Mouse (Mus musculus): ENCODE measurements around the gene Col16a1.

Gene Col16a1

DNA sequence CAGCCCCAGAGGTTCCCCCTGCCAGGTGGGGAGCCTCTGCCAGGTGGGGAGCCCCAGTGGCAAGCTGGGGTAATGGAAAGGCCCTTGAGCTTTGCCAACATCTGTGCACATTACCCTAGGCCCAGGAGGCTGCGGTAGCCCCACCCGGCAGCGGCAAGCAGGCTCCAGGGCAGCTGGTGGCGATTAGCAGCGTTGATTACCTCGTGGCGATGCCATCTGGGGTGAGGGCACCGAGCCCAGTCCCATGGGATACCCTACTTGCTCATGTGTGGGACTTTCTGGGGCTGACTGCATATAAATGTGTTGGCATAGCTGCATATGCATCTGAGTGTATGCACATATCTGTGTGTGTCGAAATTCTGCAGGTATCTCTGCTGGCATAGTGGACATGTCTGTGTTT lies 3.4 kb upstream of the Col16a1 start:
- in situ Hi-C loops (cut with MboI; ENCODE audit: unreplicated experiment in 2 of 2): no loop called here

DNA sequence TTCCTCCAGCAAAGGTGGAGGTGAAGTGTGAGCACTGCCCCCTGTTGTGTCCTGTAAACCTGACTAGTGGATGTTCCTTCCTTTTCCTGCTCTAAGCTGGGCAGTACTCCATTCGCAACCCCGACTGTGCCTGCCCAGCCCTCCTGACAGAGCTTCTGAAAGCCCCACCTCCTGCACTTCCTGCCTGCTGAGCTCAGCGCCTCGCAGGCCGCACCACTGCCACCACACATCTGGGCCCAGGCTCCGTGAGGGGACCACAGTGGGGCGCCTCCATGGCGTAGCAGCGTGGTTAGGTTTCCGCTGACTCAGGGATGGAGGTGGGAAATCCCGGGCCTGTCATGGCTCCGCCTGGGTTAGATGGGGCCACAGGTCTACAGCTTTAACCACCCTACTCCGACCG lies 2.0 kb upstream of the Col16a1 start:
- in situ Hi-C loops (cut with MboI; ENCODE audit: unreplicated experiment in 2 of 2): no loop called here

DNA sequence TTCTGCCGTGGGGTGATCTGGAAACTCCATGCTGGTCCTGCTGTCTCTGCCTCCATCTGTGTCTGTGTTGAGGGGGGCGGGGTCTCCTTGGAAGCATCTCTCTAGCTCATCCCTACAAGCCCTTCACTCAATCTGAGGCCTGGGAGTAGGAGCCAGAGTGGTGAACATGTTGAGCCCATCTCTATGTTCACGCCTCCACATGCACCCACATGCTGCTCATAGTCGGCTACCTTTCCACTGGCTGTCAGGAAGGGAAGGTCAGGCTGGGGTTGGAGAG lies 501 bp downstream of the Col16a1 start:
- in situ Hi-C loops (cut with MboI; ENCODE audit: unreplicated experiment in 2 of 2): no loop called here

DNA sequence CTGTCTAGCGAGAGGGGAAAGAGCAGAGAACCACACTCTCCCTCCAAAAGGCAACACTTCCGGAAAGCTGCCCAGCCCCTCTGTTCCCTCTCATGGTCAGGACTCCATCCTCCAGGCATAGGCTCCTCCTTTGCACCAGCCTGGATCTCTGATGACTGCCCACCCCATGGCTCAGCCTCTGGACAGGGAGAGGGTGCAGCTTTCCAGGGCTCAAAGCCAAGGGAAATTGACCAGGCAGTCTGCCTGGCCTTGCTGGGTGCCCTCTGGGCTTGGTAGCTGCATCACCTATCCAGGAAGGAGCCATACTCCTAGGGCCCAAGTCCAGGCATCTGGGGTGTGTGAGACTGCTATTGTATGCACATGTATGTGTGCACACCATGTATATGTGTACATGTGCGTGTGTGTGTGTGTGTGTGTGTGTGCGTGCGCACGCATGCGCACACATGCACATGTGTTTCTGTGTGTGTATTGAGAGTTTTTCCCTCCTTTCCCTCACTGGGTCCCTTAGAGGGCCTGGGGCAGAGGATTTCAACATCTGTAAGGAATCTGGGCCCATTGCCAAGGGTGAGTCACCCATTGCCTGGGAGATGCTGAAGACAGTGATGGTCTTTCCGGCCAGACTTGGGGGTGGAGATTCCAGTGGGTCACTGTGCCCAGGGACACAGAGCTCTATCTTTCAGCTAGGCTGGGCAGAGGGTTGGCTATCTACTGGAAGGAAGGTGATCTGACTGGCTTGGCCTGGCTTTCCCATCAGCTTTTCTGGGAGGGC lies 2.6 kb downstream of the Col16a1 start:
- in situ Hi-C loops (cut with MboI; ENCODE audit: unreplicated experiment in 2 of 2): no loop called here

DNA sequence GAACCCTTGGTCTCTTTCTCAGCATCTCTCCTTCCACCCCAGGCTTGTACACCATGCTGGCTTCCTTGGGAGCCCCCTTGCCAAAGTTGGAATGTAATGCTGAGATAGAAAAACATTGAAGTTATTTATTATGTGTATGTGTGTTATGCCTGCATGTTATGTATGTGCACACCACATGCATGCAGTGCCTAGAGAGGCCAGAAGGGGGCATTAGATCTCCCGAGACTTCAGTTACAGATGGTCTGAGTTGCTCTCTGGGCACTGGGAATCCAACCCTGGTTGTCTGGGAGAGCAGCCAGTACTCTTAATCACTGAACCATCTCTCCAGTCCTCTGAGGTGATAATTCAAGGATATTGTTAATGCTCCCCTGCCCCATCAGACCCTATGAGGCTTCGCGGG lies 4.6 kb downstream of the Col16a1 start:
- in situ Hi-C loops (cut with MboI; ENCODE audit: unreplicated experiment in 2 of 2): no loop called here

DNA sequence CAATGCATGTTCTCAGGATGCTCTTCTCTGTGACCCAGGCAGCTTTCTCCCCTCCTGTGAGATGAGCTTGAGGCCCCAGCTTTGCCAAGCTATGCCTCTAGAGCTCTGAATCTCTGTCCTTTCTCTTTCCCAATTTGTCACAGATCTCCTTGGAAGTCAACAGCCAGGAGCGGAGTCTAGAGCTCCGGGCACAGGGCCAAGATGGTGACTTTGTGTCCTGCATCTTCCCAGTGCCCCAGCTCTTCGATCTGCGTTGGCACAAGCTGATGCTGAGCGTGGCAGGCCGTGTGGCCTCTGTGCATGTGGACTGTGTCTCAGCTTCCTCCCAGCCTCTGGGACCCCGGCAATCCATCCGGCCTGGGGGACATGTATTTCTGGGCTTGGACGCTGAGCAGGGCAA lies 5.5 kb downstream of the Col16a1 start:
- in situ Hi-C loops (cut with MboI; ENCODE audit: unreplicated experiment in 2 of 2): no loop called here

DNA sequence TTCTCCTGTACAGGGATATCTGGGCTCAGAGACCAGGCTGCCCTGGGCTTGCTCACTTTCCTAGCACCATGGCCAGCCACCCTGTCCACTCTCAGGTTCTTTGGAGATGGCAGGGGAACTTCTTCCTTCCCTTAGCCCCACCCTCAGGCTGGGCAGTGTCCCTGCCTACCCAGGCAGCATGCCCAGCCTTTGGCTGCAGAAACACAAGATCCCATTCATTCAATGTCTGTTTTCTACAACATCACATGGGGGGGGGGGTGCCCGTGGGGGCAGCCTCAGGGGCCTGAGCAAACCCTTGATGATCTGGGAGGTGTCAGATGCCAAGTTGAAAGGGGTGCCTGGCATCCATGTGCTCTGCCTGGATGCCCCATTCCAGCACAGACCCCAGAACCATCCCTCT lies 7.1 kb downstream of the Col16a1 start:
- in situ Hi-C loops (cut with MboI; ENCODE audit: unreplicated experiment in 2 of 2): no loop called here

DNA sequence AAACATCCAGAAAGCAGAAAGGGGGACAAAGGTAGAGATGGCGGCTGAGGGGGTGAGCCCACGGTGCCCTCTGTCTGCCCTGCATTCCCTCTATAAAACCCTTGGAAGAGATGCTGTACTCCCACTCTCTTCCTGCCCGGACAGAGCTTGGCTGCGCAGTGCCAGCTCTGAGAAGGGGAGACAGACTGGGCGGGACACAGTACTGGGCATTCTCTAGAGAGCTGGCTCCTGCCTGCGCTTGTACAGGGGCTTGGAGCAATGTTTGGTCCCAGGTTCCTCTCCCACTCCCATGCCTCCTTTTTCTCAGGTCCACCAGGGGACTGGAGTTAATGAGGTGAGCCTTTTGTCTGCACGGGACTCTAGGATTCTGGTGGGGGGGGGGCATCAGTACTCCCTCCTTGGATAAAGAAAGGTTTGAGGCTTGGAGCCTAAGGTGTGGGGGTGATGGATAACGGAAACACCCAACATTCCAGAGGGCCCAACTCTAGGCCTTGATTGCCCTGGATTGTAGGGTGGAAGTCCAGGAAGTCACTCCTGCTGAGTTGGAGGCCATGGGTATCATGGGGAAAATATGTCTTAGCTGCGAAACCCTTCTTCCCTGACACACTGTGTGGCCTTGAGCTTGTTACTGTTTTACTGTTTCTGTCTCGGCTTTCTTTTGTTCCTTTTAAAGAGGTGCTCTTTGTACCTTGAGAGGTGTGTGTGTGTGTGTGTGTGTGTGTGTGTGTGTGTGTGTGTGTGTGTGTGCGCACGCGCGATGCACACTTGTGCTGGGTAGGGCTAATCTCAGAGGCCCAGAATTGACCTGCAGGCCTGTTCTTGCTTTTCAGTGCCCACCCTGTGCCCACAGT lies 7.7 kb downstream of the Col16a1 start:
- in situ Hi-C loops (cut with MboI; ENCODE audit: unreplicated experiment in 2 of 2): no loop called here

DNA sequence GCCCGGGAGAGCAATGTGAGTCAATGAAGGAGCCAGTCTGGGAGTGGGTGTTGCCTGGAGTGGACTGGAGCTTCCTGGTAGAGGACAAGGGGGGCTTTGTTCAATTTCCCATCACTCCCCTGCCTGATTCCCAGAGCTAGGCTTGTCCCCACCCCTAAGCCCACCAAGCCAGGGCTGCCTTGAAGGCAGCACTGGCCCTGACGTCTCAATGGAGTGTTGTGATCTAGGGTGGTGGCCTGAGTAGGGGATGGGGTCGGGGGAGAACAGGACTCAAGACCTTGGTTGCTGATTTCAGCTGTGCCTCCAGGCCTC lies 8.3 kb downstream of the Col16a1 start:
- in situ Hi-C loops (cut with MboI; ENCODE audit: unreplicated experiment in 2 of 2): no loop called here

DNA sequence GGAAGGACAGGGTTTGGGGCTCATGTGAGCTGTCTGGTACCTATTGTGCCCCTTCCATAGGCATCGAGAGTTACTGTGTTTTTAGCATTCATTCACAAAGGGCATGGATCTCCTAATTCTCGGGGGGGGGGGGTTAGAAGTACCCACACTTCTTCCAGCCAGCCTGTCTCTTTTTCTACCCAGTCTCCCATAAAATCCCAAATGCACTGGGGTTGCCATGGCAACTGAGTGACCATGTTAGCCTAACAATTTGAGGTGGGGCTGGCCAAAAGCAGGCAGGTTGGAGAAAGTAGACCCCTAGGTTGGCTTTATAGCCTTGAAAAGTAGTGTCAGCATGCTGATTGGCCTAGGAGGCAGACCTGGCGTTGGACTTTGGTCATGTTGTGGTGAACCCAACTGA lies 8.8 kb downstream of the Col16a1 start:
- in situ Hi-C loops (cut with MboI; ENCODE audit: unreplicated experiment in 2 of 2): no loop called here

DNA sequence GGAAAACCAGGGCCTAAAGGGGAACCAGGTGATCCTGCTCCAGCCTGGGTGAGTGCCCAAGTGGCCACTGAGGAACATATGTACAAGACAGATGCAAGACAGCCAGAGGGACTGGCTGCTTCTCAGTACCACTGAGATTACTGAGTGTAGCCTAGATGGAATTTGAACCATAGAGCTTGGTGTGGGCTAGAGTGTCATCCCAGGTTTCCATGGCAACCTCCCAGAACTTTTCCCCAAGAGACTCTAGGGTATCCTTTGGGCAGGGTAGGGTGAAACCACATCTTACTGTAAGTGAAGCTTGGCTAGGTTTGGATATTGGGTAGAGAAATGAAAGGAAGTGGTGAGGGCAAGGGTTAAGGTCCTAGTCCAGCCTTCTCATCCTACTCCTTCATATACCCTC lies 13.3 kb downstream of the Col16a1 start:
- in situ Hi-C loops (cut with MboI; ENCODE audit: unreplicated experiment in 2 of 2): no loop called here

DNA sequence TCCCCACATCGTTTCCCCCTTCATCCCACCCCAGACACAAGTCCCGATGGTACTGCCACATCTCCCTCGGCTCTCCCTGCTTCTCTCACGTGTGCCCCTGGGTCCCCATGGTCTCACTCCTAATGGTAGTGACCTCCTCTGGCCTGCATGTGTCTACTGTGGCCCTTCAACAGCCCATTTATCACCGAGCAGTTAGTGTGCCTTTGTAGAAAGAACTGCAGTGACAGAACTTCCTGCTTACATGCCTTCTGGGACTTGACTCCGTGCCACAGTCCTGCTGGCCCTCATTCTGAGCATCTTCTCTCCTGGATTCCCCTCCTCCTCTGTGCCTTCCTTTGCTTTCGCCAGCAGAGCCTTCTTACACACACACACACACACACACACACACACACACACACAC lies 15.6 kb downstream of the Col16a1 start:
- in situ Hi-C loops (cut with MboI; ENCODE audit: unreplicated experiment in 2 of 2): no loop called here

DNA sequence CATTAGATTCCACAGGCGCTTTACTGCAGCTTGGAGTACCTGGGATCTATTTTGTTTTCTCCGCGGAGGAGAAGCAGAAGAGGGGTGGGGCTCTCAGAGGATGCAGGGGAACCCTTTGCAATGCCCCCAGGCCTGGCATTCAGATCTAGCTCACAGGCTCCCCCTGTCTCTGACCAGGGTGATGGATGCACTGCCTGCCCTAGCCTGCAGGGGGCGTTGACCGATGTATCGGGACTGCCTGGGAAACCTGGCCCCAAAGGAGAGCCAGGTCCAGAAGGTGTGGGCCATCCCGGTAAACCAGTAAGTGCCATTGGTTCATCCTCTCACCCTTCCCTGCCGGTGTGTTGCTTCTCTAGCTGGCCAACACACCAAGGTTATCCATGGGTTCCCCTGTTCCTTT lies 19.2 kb downstream of the Col16a1 start:
- in situ Hi-C loops (cut with MboI; ENCODE audit: unreplicated experiment in 2 of 2): no loop called here

DNA sequence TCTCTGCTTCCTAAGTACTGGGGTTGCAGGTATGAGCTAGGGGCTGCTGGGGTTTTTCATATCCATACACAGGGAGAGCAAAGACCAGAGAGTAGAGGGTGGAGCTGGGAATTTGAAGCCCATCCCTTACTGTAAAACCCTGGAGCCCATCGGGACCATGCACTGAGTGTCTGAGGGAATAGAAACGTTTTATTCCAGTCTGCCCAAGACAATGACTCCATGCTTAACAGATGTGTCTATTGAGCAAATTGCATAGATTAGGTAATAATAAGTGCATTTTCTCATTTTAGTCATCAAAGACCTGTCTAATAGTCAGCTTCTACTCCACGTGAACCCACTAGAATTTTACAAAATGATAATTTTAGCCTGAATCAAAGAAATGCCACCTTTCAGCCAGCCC lies 22.9 kb downstream of the Col16a1 start:
- in situ Hi-C loops (cut with MboI; ENCODE audit: unreplicated experiment in 2 of 2): no loop called here

DNA sequence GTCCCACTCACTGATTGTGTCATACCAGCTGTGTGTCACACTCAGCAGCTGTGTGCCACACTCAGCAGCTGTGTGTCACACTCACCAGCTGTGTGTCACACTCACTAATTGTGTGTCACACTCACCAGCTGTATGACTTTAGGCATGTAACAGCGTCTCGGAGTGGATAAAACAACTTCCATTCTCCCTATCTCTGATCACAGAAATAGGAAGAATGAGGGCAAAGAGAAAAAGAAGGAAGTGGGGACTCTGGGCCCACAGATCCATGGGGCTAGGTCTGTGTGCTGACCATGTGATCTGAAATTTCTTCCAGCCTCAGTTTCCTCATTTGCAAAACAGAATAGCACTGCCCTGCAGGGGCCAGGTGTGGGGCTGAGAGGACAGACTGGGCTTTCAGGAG lies 24.1 kb downstream of the Col16a1 start:
- in situ Hi-C loops (cut with MboI; ENCODE audit: unreplicated experiment in 2 of 2): no loop called here

DNA sequence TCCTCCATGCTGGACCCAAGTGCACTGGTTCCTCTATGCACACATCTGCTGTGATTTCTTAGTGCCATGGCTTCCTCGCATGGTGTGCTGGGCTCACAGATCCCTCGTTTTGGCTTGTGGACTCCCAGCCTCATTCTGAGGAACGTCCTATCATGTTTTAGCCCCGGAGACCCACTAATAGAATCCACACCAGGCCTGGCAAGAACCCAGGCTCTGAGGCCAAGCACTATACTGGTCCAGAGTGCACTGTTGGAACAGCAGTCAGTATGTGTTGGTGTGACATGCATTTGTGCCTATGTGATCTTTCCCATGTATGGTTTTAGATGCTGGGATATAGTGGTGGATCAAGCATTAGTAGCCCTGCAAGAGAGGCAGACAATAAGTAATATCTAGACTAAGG lies 25.7 kb downstream of the Col16a1 start:
- in situ Hi-C loops (cut with MboI; ENCODE audit: unreplicated experiment in 2 of 2): no loop called here

DNA sequence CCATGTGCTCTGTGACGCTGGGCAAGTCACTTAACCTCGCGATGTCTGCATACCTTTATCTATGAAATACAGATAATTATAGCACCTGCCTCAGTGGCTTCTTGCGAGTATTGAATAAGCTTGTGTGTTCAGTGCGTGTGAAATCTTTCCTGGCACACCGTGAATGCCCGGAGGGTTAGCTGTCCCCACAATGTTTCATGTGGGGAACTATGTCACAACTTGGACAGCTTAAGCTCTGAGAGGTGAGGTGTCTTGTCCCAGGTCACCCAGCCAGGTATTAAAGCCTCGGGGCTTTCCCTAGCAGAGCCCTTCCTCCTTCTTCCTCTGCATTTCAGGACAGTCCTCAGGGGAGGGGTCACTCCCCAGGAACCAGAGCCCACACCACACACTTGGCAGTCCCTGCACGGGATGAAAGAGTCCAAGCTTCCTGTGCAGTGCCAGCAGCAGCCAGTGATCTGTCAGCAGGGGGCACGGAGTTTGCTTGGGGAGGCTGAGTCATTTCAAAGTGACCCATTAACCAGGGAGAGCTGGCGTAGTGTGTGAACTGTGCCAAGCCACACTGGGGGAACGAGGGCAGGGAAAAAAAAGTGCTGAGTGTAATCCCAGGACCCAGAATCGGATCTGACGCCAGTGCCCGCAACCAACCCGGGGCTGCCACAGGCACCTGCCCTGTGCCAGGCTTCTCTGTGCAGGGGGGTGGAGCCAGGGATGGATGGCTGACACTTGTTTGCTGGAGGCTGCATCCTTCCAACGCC lies 27.3 kb downstream of the Col16a1 start:
- in situ Hi-C loops (cut with MboI; ENCODE audit: unreplicated experiment in 2 of 2): no loop called here

DNA sequence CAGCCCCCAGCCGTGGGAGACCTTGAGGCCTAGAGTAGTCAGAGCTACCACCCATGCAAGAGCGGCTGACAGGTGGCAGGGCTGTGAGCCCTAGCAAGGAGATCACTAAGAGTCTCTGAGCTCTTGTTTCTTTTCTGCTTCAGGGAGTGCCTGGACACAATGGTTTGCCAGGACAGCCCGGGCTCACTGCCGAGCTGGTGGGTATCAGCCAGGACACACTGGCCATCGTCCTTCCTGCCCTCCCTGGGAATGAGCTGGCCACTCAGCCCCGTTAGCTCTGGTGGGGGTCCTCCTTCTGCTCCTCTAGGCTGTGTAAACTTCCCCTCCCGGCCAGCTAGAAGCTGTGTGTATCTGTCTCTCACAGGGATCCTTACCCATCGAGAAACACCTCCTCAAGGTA lies 29.2 kb downstream of the Col16a1 start:
- in situ Hi-C loops (cut with MboI; ENCODE audit: unreplicated experiment in 2 of 2): no loop called here

DNA sequence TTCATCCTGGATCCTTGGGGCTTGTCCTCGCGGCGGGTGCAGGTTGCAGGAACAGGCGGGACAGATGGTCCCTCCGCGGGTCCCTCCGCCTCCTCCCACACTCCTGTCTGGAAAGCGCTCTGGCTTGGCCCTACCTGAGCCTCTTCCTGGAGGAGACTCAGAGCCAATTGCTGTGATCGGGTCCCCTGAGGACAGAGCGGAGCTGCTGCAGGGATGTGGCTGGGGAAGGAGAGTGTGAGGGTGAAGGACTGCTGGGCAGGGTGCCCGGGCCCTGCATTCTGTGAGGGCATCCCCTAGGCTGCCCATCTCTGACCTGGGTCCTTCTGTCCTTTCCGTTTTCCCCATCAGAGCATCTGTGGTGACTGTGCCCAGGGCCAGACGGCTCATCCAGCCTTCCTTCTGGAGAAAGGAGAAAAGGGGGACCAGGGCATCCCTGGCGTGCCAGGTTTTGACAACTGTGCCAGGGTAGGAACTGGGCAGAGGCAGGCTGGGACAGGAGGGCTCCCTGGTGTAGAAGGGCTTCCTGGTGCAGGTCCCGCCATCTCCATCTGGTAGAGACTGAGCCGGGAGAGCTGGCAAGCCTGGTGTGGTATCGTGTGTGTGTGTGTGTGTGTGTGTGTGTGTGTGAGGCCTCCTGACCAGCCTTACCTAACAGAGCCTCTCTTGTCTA lies 31.3 kb downstream of the Col16a1 start:
- in situ Hi-C loops (cut with MboI; ENCODE audit: unreplicated experiment in 2 of 2): no loop called here

DNA sequence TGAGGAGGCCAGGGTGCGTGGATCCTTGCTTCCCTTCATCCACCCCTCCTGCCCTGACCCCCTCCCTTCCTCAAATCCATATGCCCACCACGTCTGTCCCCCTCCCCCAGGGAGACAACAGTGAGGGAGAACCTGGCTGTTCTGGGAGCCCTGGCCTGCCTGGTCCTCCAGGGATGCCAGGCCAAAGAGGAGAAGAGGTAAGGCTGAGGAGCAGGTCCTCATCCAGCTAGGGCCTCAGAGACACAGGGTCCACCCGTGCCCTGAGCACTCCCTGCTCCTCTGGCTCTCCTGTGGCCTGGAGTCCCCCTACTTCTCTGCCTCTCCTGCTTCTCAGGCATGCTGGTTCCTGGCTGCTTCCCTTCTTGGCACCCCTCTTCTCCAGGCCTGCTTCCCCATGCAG lies 31.9 kb downstream of the Col16a1 start:
- in situ Hi-C loops (cut with MboI; ENCODE audit: unreplicated experiment in 2 of 2): no loop called here
